Mouse (Mus musculus): ENCODE measurements at regions not wholly inside any gene's neighbourhood (a gene's known extent, or its start where the extent isn't known, plus 50 kb on each side); places are given as distances from the start of the nearest gene placed in this dataset.

- TF ChIP-seq CTCF (IDR thresholded peaks at IDR 0.05): no peak
- TF ChIP-seq POLR2A (IDR thresholded peaks at IDR 0.05; ENCODE audit: insufficient read depth, low read depth, low read length): no peak
- TF ChIP-seq EP300 (IDR thresholded peaks at IDR 0.05; ENCODE audit: insufficient read depth, low read depth, low read length): no peak
These were observed 426.0 kb downstream of the Tmem161b start for GRCm38 (mm10) chr13:84648056-84648455.
